Mouse (Mus musculus): ENCODE results near the gene Syt5. TPM values are rescaled to one million over a fixed set of nuclear protein-coding genes. Genes with fewer than 3 reads are reported as not detected.
"Not testable (repeated sequence)": the region's sequence is repeated elsewhere in the genome, so short reads cannot be mapped to it uniquely, and the experiment has no call there.

Syt5 gene
- polyA plus RNA-seq (2012; fragmentation: generic; extraction: Trizol): 0.22 TPM

DNA sequence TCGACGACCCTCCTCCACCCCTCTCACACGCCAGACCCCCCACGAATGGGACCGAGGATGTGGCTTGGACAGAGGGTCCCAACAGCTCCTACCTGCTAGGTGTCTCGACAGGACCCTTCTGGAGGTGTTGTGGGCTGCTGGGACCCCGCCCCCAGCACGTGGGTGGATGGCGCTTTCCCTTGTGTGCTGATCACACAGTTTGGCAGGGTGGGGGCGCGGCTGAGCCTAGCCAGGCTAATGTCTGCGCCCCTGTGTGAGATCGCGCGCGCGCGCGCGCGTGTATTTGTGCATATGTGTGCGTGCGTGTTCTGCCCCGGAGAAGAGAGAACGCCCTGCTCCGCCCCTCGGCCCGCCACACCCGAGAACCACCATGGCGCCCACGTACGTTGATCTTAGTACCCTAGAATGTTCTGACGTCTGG, at the start of gene Syt5:
Syt5 (minus strand) TSS at position 321 of the 421 bp plus-strand sequence.
- Histone ChIP-seq H3K79me2 (ENCODE audit: control insufficient read depth, insufficient read depth) (no peaks in the 10 kb centered on the region), H3K4me2 (ENCODE audit: low read depth) (no peak within 1 kb of the TSS), H3K36me3 (ENCODE audit: control insufficient read depth, insufficient read depth) (no peaks in the 10 kb centered on the region), H3K4me3 (no peak within 1 kb of the TSS), H3K27me3 (ENCODE audit: control insufficient read depth, insufficient read depth, insufficient read length) (peaks cover 30% of the 10 kb centered on the region), H3ac (ENCODE audit: control insufficient read depth, insufficient read length) (no peak within 1 kb of the TSS)
- TF ChIP-seq POLR2AphosphoS2 (IDR thresholded peaks at IDR 0.05; ENCODE audit: insufficient read length, low read depth) (no peak), MYOG (IDR thresholded peaks at IDR 0.05; ENCODE audit: control insufficient read depth in 1 of 3, insufficient read depth in 1 of 3, insufficient read length in 2 of 3, low read depth in 2 of 3) (no peak), TCF12 (IDR thresholded peaks at IDR 0.05; ENCODE audit: insufficient read depth, poor library complexity, severe bottlenecking) (no peak)

GRCm38 (mm10) chr7:4597046-4597445, 49.7 kb upstream of the Syt5 start:
- not testable (repeated sequence) for H3K4me3 ChIP-seq; H3K4me2 ChIP-seq (ENCODE audit: low read depth); H3K27me3 ChIP-seq (ENCODE audit: control insufficient read depth, insufficient read depth, insufficient read length); H3K79me2 ChIP-seq (ENCODE audit: control insufficient read depth, insufficient read depth); H3ac ChIP-seq (ENCODE audit: control insufficient read depth, insufficient read length); H3K36me3 ChIP-seq (ENCODE audit: control insufficient read depth, insufficient read depth)

- H3K27me3 ChIP-seq (ENCODE audit: control insufficient read depth, insufficient read depth, insufficient read length): not testable (repeated sequence)
Measured at GRCm38 (mm10) chr7:4581481-4581880, 34.1 kb upstream of the Syt5 start.

GRCm38 (mm10) chr7:4572361-4572760, 25.0 kb upstream of the Syt5 start:
- not testable (repeated sequence) for H3ac ChIP-seq (ENCODE audit: control insufficient read depth, insufficient read length); H3K4me3 ChIP-seq; H3K27me3 ChIP-seq (ENCODE audit: control insufficient read depth, insufficient read depth, insufficient read length); H3K36me3 ChIP-seq (ENCODE audit: control insufficient read depth, insufficient read depth); H3K4me2 ChIP-seq (ENCODE audit: low read depth); H3K79me2 ChIP-seq (ENCODE audit: control insufficient read depth, insufficient read depth)

More at GRCm38 (mm10) chr7:4581481-4581880, 34.1 kb upstream of the Syt5 start:
- H3ac ChIP-seq (ENCODE audit: control insufficient read depth, insufficient read length); H3K4me2 ChIP-seq (ENCODE audit: low read depth); H3K79me2 ChIP-seq (ENCODE audit: control insufficient read depth, insufficient read depth); H3K4me3 ChIP-seq; H3K36me3 ChIP-seq (ENCODE audit: control insufficient read depth, insufficient read depth): not testable (repeated sequence)

DNA sequence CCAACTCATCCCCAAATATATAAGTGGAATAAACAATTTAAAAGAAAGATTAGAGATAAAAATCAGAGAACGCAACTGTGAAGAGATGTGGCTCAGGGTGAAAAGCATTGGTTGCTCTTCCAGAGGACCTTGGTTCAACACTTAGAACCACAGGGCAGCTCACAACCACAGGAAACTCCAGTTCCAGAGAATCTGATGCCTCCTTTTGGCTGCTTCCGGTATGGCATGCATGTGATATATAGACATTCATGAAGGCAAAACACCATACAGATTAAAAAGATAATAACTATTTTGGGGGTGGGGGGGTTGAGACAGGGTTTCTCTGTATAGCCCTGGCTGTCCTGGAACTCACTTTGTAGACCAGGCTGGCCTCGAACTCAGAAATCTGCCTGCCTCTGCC, 15.3 kb upstream of the Syt5 start:
- H3K4me3 ChIP-seq: no peak overlapping the region
- no peaks in the 10 kb centered on the region for H3K79me2 ChIP-seq (ENCODE audit: control insufficient read depth, insufficient read depth)
- no peak overlapping the region for H3ac ChIP-seq (ENCODE audit: control insufficient read depth, insufficient read length)
- H3K4me2 ChIP-seq (ENCODE audit: low read depth): no peak overlapping the region
- TF ChIP-seq POLR2AphosphoS2 (IDR thresholded peaks at IDR 0.05; ENCODE audit: insufficient read length, low read depth) (no peak), SRF (IDR thresholded peaks at IDR 0.05; ENCODE audit: control insufficient read depth, insufficient read length, low read depth) (no peak), E2F4 (IDR thresholded peaks at IDR 0.05; ENCODE audit: insufficient read depth) (no peak), REST (IDR thresholded peaks at IDR 0.05; ENCODE audit: insufficient read depth, insufficient read length) (no peak), USF1 (IDR thresholded peaks at IDR 0.05; ENCODE audit: low read depth) (no peak), POLR2A (IDR thresholded peaks at IDR 0.05; ENCODE audit: insufficient read length, low read depth) (no peak), TCF12 (IDR thresholded peaks at IDR 0.05; ENCODE audit: insufficient read depth, poor library complexity, severe bottlenecking) (no peak), CEBPB (IDR thresholded peaks at IDR 0.05; ENCODE audit: insufficient read depth, poor library complexity, severe bottlenecking) (no peak), MAX (IDR thresholded peaks at IDR 0.05; ENCODE audit: low read depth) (no peak), TCF3 (IDR thresholded peaks at IDR 0.05; ENCODE audit: insufficient read length, low read depth) (no peak)
- H3K27me3 ChIP-seq (ENCODE audit: control insufficient read depth, insufficient read depth, insufficient read length): peaks cover 16% of the 10 kb centered on the region
- H3K36me3 ChIP-seq (ENCODE audit: control insufficient read depth, insufficient read depth): no peaks in the 10 kb centered on the region

- no peak overlapping the region for H3ac ChIP-seq (ENCODE audit: control insufficient read depth, insufficient read length)
- no peaks in the 10 kb centered on the region for H3K79me2 ChIP-seq (ENCODE audit: control insufficient read depth, insufficient read depth)
- no peaks in the 10 kb centered on the region for H3K36me3 ChIP-seq (ENCODE audit: control insufficient read depth, insufficient read depth)
- peaks cover 17% of the 10 kb centered on the region for H3K27me3 ChIP-seq (ENCODE audit: control insufficient read depth, insufficient read depth, insufficient read length)
- TF ChIP-seq POLR2A (IDR thresholded peaks at IDR 0.05; ENCODE audit: insufficient read length, low read depth) (no peak), E2F4 (IDR thresholded peaks at IDR 0.05; ENCODE audit: insufficient read depth) (no peak), SRF (IDR thresholded peaks at IDR 0.05; ENCODE audit: control insufficient read depth, insufficient read length, low read depth) (no peak), MYOG (IDR thresholded peaks at IDR 0.05; ENCODE audit: control insufficient read depth in 1 of 3, insufficient read depth in 1 of 3, insufficient read length in 2 of 3, low read depth in 2 of 3) (no peak), MYOD1 (IDR thresholded peaks at IDR 0.05; ENCODE audit: control insufficient read depth in 1 of 3, insufficient read length in 2 of 3, low read depth in 2 of 3) (no peak), MAX (IDR thresholded peaks at IDR 0.05; ENCODE audit: low read depth) (no peak), REST (IDR thresholded peaks at IDR 0.05; ENCODE audit: insufficient read depth, insufficient read length) (no peak), CEBPB (IDR thresholded peaks at IDR 0.05; ENCODE audit: insufficient read depth, poor library complexity, severe bottlenecking) (no peak), USF1 (IDR thresholded peaks at IDR 0.05; ENCODE audit: low read depth) (no peak), TCF12 (IDR thresholded peaks at IDR 0.05; ENCODE audit: insufficient read depth, poor library complexity, severe bottlenecking) (no peak), POLR2AphosphoS2 (IDR thresholded peaks at IDR 0.05; ENCODE audit: insufficient read length, low read depth) (no peak), TCF3 (IDR thresholded peaks at IDR 0.05; ENCODE audit: insufficient read length, low read depth) (no peak)
- no peak overlapping the region for H3K4me3 ChIP-seq
- no peak overlapping the region for H3K4me2 ChIP-seq (ENCODE audit: low read depth)
Measured at GRCm38 (mm10) chr7:4557167-4557560, 9.8 kb upstream of the Syt5 start.
